Mouse (Mus musculus) urinary bladder, postnatal 10 days (tissue): ENCODE results near the gene Sox14.

ENCODE experiments used
- DNase-seq: peaks from one replicate; pipeline ENCODE4 v3.0.0; 2022; ENCODE audit warnings: low spot score

Gene Sox14

GRCm38 (mm10) chr9:99875618-99876372 is at the start of gene Sox14:
Gene Sox14, minus strand, starts transcription at chr9:99876170.
- DNase-seq, result no peak

DNA sequence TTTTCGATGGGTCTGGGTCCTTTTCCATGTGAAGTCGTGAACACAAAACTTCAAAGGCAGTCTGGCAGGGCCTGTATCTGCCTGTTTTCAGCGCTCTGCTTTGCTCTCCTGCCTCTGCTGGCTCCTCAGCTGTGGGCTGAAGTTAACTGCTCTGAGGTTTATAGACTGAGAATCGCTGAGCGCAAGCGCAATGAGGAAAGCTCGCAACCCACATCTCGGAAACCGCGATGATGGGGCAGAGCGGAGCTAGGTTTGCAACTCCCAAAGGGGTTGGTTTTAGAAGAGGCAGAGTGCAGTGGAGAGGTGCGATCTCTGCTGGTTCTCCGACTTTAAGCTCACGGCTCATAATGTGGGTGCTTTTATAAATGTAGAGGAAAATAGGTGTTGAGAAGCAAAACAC is 3.3 kb upstream of the Sox14 start:
- no peak for DNase-seq

- DNase-seq, result no peak
Observed at GRCm38 (mm10) chr9:99878588-99878987, 2.6 kb upstream of the Sox14 start.

- DNase-seq, result no peak
Observed at GRCm38 (mm10) chr9:99877056-99877546, 1.1 kb upstream of the Sox14 start.

- no peak for DNase-seq
Observed at GRCm38 (mm10) chr9:99876373-99877055, 544 bp upstream of the Sox14 start.

- DNase-seq, result no peak
Observed at GRCm38 (mm10) chr9:99874735-99875617, 994 bp downstream of the Sox14 start.

DNA sequence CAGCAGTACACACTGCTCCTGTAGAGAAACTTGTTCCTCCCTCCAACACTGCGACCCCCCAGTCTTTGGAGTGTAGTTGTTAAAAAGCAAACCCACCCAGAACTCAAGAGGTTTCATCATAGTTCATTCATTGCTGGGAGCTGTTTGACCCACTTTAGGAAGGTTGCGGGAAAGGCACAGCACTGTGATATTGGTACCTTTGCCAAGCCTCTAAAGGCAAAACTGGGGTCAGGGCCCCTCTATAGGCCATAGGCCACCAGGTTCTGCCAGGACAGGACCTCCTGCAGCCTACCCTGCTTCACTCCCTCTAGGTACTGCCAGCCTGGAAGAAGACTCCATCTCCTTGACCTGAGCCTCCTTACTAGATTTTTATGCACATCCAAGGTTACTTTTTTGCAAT is 2.2 kb downstream of the Sox14 start:
- DNase-seq, result no peak

GRCm38 (mm10) chr9:99873116-99873620 is 2.8 kb downstream of the Sox14 start:
- DNase-seq, result no peak

DNA sequence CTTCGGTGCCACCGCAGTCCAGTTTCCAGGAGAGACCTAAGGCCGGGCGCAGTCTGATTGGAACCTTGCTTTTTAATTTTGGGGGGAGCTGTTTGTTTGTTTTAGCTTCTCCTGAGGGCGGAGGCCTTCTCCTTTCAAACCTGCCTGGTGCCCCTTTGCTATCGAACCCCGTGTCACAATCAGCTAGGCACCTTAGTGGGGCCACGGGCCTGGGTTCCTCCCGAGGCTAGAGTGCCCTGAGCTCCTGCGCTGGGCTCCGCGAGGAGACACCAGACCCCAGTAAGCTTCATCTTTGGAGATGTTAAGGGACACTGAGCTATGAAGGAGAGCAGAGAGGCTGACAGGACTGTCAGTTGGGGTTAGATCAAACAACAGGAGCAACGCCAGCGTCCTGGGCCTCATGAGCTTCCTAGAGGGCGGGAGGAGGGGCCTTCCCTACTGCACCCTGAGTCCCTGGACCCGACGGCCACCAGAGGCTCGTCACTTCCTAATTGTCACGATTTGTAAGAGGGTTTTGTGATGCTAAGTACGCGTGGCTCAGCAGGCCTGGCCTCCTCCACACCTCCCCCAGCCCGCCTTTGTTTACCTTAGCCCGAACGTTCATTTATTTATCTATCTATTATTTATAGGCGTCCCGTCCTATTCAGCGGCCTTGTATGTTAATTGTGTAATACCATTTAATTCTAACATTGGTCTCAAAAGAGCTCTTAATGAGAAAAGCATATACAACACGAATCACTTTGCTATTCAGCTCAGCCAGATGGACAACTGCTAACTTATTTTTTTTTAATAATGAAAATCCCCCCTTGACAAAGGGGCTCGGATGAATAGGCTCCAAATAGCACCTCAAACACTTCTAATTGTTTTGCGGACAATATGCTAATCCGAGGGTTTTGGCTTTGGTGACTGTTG is 3.5 kb downstream of the Sox14 start:
- DNase-seq, result no peak

GRCm38 (mm10) chr9:99871556-99872203 is 4.3 kb downstream of the Sox14 start:
- no peak for DNase-seq

DNA sequence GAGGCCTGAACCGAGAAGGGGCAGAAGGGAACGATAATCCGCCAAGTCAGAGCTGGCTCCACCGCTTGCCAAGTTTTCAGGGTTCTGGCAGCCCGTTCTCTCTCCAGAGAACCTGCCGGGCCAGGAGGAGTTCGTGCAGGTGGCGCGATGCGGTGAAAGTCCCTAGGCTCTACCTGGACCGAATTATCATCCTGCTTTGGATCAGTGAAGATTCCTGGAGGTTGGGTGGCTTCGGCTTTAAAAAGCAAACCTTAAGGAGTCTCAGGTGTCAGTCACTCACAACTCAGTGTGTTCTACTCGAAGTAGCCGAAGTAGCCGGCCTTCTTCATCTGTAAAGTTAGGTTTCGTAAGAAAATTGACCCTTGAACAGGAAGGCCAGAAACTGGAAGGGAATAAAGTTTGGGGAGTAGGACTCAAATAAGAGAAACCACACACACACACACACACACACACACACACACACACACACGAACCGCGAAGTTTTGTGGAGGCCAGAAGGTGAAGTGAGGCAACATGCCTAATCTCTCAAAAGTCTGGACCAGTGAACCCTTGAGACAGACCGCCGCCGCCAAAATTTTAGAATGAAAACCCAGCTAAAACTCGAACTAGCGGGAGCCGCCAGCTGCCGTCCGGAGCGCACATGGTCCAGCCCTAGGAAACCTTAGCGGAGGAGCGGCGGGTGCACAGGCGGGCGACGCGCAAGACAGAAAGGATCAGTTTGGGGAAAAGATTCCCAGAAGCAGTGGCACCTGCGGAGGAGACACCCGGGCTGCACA is 5.0 kb downstream of the Sox14 start:
- DNase-seq, result no peak

DNA sequence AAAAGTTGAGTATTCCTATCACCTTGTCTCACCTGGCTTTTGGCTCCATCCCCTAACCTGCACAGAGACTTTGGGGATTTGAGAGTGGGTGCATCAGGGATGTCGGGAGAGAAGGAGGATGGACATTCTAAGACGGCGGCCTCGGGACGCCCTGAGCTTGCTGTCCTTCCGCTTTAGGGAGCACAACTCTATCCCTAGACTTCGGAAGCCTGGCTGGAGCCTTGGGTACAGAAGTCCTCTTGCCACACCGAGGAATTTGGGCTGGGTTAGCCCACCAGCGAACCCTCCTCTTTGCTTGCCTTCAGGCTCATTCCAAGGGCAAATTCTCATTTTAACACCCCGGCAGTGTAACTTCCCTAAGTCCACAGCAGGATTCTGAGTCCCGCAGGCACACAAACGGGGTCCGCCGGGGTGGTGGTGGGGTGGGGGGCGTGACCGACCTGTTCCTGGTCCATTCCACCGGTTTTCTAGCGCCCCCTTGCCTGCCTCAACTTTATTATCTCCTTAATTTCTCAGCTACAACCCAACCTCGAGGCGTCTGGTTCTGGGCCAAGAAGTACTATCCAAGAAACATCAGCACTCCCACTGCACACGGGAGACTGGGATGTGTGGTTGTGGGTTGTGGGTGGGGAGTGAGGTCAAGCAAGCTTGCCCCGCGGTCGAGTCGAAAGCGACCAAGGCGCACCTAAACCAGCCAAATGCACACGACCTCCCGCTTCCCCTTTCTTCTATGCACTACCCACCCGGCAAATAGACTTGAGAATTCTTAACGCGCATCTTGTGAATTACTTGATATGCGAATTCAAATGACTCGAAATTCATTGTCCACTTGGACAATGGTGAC is 5.8 kb downstream of the Sox14 start:
- no peak for DNase-seq

DNA sequence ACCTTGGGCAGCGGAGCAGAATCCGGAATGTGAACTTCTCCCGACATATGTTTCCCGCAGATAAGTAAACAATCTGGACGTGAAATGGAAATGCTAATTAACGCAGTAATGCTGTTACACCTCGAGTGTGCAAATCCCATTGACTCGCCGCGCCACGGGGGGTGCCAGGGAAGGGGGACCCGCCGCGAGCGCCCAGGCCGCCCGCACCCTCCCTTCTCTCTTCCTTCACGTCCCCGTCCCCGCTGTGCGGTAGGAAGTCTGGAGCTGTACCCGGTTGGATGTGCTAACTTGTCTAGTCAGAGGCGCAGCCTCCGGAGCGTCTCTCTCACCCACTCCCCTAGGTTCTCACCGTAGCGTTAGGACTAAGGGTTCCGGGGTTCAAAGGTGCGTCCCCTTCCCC is 6.7 kb downstream of the Sox14 start:
- DNase-seq, result no peak

GRCm38 (mm10) chr9:99868606-99869005 is 7.4 kb downstream of the Sox14 start:
- DNase-seq, result no peak

DNA sequence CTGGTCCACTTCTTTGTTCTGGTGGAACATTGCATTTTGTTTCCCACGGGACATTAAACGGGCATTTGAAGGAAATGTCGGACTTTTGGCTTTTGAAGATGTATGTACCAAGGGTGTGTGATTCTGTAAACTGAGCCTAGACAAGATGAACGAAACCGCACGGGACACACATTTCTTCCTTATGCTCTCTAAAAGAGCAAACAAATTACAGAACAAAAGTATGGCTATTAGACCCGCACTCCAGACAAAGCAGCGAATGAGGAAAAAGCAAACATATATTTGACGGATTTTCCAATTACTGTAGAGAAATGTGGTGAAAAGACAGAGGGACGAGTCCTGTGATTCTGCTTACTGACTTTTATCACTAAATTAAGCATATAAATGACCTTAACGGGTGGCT is 7.9 kb downstream of the Sox14 start:
- no peak for DNase-seq

- no peak for DNase-seq
Observed at GRCm38 (mm10) chr9:99862936-99863335, 13.0 kb downstream of the Sox14 start.

- no peak for DNase-seq
Observed at GRCm38 (mm10) chr9:99854486-99854885, 21.5 kb downstream of the Sox14 start.

- no peak for DNase-seq
Observed at GRCm38 (mm10) chr9:99853356-99853755, 22.6 kb downstream of the Sox14 start.

- DNase-seq, result no peak
Observed at GRCm38 (mm10) chr9:99850354-99850753, 25.6 kb downstream of the Sox14 start.
